Mouse (Mus musculus): ENCODE measurements around the gene Ndufv2.

- no peak for TF ChIP-seq POLR2A (IDR thresholded peaks at IDR 0.05; ENCODE audit: borderline replicate concordance, low read depth, low read length)
- TF ChIP-seq CTCF (IDR thresholded peaks at IDR 0.05; ENCODE audit: low read depth, low read length), result peak; percentile 79
These were observed 5.4 kb upstream of the Ndufv2 start for GRCm38 (mm10) chr17:66106601-66107267.
